Mouse (Mus musculus) testis, postnatal 10 days (tissue): ENCODE measurements at regions not wholly inside any gene's neighbourhood (a gene's known extent, or its start where the extent isn't known, plus 50 kb on each side); places are given as distances from the start of the nearest gene placed in this dataset.
"Not testable (repeated sequence)": the region's sequence is repeated elsewhere in the genome, so short reads cannot be mapped to it uniquely, and the experiment has no call there.

Source experiments
- DNase-seq: peaks from one replicate; pipeline ENCODE4 v3.0.0; 2021; ENCODE audit warnings: low spot score

DNA sequence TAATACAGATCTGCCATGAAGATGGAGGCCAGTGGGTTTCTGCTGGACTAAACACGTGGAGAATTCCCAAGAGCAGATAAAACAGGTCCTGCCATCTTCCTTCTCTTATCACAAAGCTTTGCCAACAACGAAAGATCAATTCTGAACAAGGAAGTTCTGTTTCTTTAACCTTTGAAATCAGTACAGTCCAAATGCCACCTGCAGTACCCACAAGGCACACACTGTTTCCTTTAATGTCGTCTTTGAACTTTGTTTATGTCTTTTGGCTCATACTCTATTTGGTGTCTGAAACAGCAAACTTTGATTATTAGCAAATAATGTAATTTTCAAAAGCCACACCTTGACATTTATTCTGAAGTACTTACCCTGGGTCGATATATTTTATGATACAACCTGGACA lies 536.5 kb downstream of the Bckdhb start:
- no peak for DNase-seq

DNA sequence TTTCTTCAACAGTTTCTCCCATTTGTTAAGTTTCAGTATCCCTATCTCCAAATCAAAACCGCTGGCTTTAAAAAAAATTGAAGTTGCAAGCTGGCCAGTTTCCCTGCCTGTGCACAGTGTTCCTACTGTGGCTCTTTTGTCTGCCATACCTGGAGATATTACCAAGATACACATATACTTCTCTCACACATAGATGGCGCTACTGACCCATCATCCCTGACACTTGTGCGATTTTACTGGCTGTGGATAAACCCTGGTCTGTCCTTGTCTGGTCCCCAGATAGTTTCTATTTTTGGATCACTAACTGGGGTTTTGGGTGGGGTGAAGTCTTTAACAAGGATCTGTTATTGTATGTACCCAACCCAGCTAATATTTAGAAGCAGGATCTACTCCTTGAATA lies 541.8 kb downstream of the Bckdhb start:
- DNase-seq = peak; percentile 43

DNA sequence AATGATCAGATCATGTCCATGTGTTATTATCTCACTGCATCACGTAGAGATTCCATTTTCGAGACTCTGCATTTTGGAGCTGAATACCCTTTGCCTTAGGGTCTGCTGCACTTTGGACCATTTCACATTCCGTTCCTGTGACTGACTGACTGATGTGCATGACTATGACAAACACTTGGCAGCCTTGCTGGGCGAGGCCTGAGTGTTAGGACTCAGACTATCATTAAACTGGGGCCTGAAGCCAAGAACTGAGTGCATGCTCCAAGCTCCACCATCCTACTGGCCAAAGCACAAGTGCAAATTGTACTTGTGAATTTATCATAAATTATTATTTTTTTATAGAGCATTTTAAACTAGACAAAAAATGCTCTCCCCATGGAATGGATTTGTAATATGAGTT lies 547.8 kb downstream of the Bckdhb start:
- DNase-seq = no peak

DNA sequence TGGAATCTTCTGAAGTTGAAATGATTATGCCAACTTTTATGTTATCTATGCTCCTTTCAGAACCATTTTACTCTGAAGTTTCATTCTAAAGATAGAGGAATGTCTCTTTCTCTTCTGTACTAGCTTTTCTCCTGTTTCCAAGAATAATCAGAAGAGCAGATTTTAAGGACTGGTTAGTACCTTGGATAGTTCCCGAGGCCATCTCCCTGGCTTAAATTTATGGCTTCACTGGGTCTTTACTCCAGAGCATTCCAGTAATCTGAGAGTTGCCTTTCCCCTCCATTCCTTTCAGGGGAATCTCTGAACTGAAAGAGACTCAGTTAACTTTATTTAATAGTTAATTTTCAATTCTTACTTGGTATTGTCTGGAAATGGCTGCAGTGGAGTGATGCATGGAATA lies 551.0 kb downstream of the Bckdhb start:
- no peak for DNase-seq

DNA sequence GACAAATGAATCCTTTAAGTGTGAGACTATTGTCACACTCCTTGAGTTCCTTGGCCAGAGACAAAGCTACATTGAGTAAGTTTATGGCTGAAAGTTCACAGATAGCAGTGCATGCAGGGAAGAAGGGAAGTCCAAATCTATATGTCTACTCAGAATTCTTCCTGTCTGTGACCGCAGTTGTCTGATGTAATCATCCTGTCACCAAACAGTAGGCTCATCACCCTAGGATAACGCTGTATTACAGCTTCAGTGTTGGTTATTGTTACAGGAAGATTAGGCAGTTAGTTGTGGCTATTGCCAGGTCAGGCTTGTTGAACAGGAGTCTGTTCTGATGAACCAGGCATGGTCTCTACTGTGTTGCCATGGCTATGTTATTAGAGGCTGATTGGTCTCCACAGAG lies 574.6 kb downstream of the Bckdhb start:
- no peak for DNase-seq

DNA sequence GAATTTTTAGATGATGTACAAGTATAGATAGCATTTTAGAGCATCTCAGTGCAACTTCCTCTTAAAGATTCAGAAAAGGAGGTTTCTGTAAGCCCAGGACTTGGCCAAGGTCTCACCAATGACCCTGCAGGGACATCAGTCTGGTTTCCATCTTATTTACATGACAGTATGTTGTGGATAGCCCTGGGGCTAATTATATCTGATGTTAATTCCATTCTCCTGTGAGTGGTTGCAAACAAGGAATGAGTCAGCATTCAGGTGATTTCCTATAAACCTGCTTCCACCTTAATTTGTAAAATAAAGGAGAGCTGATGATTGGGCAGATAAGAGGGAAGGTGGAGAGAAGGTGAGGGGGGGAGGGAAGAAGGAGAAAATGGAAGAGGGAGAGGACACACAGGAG lies 578.0 kb downstream of the Bckdhb start:
- not testable (repeated sequence) for DNase-seq

DNA sequence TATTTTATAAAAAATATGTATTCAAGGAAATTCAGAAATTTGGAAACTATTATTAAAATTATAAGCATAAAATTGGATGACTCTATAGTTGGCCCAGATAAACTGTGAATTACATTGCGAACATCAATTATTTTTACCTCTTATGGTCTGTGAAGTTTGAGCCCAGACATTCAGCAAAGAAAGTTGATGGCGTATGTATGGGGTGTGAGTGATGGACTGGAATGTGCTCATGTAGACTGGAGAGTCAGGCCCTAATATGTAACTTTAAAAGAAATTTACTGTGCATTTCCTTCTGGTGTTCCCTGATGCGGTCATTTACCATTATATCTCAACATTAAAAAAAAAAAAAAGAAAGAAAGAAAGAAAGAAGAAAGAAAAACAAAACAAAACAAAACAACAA lies 592.1 kb downstream of the Bckdhb start:
- DNase-seq = no peak

DNA sequence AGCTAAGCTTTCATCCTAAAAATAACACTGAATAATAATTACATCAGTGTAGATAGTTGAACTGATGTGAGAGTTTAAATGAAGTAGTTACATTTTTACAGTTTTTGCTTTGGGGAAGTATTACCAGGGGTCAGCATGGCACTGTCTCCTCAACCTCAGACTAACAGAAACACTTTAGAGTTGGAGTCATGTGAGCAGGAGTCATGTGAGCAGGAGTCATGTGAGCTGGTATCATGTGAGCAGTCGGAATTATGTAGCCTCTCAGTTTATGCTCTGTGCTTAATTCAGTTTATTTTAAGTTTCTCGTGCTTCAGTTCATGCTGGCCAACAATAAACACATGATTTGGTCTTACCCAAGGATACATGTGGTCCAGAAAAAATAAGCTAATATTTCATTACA lies 620.5 kb downstream of the Bckdhb start:
- DNase-seq = no peak

DNA sequence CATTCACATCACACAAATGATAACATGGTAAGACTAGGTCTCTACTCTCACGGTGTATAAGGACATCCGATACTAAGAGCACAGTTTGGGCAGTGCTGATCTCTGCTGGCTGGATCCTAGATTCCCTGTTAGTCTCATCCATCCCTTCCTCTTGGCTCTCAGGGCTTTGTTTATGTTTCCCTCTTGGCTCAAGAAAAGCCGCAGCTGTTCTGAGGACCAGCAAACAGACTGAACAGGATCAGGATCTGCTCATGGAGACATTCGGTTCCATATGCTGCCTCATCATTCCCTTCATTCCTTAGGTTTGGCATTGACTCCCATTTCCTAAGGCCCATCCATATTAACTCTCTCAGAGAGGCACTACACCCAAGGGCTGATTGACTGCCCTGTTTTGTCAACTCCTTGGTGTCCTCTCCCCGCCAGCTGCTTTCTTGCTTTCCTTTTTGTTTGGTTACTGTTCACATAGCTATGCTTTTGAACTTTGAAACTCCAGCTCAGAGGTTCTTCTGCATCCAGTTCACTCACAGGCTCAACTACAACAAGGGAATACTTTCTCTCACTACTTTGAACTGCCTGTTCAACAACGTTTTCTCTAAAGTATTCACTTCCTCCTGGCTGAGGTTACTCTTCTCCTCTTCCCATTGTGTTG lies 623.2 kb downstream of the Bckdhb start:
- DNase-seq = no peak

DNA sequence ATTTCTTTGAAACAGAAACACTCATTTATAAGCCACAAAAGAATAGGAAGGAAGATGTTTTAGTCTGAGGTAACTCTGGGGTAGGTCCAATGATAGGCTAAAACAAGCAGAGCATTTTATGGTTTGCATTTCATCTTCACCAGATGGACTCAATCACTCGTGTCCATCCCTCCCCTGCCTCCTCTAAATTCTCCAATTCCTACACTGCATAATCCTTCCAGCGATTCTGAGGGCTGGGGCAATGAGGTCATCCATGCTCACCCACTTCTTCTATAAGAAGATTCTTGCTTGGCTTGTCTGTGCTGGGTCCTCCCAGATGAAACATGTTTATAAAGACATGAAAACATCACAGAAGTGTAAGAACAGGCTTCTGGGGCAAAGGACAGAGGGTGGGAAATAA lies 630.3 kb downstream of the Bckdhb start:
- no peak for DNase-seq

DNA sequence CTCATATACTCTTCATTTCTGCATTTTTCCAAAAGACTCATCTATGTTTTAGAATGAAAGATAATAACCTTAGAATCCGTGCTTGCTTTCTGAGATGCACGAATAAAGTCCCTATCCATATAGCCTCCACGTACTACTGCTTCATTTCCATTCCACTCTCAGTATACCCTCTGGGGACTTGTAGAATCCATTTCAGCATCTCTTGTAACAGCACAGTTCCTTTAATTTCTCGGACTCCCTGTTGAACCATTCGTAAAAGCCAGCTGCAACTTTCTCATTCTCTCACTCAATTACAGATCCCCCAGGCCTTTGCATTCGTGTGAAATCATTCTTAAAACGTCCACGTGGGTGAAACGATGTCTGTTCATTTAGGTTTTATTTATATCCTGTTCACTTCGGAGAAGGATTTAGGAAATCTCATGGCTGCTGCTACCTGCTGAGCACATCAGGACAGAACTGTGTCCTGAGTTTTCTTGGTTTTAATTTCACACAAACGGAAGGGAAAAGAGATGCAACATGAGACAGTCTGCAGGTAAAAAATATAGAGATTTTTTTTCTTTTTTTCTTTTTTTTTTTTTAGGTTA lies 631.4 kb downstream of the Bckdhb start:
- DNase-seq = no peak

DNA sequence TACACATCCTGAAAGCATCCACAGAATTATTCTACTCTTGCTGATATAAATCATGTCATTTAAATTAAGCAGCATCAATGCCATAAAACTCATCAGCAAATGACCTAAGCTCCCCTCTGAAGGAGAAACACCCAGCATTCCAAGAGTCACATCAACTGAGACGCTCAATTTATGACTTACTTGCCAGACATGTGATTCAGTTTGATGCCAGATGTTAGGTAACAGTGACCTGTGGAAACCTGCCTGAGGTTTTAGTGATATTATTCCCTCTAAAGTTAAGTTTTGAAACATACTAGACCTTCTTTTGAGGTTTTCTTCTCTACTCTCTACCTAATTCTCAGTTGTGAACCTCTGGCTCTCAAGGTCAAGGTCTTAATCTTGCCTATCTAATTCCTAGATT lies 633.4 kb downstream of the Bckdhb start:
- no peak for DNase-seq

DNA sequence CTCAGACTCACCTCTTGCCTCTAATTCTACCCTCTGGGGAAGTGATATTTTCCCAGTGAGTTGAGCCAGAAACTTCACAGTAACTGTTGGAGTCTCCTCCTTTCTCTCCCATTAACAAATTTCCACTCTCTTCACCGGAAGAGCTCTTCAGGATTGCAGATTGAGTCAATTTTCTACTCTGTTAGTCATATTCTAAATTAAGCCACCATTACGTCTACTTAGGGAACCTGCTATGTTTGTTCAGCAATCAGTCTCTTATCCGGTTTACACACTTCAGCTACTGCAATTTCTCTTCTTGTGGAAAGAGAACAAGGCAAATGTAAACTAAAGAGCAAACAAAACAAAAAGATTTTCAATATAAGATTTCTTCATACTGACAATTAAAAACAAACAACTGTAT lies 644.6 kb downstream of the Bckdhb start:
- DNase-seq = no peak

DNA sequence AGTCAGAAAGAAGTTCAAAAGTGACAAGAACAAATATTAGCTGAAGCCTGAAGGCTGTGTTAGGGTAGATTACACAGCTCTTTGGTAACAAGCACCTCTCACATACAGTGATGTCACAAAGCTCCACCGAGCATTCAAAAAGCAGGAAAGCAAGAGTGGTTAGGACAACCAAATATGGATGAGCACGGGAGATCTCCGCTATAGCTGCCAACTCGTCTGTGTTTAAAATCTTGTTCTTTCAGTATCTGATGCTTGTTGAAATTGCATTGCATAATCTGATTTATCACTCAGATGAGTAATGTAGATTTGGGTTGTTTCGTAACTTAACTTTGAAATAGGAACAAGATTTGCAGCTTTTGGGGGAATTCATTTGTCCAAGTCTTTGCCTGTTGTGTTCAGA lies 652.8 kb downstream of the Bckdhb start:
- no peak for DNase-seq

DNA sequence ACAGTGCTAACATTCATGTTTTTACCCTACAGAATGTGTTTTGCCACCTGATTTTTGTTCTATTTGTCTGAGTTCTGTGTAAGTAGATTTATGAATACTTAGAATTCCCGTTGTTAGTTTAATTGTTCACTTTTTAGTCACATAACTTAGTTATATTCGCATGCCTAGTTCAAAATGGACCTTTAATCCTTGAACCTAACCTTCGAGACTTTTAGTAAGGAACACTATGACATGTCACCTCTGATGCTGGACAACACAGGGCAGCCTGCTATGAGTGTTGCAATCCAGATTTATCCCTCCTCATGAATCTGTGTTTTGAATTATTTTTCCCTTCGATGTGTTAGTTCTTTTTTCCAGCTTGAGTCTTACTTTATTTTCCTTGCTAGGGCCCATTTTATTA lies 662.8 kb downstream of the Bckdhb start:
- DNase-seq = no peak

DNA sequence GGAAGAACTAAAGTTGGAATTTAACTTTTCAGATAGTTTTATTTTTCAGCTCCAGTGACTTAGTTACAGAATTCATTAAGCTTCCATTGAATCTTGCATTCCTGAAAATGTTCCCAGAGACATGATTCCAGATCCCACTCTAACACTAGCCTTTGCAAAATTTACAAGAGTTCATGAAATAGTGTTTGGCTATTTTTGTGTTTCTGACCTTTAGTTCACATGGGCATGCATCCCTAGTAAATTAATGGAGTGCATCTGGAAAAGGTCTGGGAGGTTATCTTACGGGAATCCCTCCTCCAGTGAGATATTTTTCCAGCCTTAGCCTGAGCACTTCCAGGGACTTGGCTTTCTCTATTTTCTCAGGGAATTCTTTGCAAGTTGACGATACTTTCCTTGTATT lies 669.8 kb downstream of the Bckdhb start:
- DNase-seq = no peak
